Mouse (Mus musculus) embryo, embryonic 9.5 days (tissue): ENCODE results near the gene Arfip1.

Source experiments
- DNase-seq: peaks from one replicate; pipeline ENCODE4 v3.0.0-alpha.2; 2017; ENCODE audit errors: extremely low spot score

Arfip1 gene

DNA sequence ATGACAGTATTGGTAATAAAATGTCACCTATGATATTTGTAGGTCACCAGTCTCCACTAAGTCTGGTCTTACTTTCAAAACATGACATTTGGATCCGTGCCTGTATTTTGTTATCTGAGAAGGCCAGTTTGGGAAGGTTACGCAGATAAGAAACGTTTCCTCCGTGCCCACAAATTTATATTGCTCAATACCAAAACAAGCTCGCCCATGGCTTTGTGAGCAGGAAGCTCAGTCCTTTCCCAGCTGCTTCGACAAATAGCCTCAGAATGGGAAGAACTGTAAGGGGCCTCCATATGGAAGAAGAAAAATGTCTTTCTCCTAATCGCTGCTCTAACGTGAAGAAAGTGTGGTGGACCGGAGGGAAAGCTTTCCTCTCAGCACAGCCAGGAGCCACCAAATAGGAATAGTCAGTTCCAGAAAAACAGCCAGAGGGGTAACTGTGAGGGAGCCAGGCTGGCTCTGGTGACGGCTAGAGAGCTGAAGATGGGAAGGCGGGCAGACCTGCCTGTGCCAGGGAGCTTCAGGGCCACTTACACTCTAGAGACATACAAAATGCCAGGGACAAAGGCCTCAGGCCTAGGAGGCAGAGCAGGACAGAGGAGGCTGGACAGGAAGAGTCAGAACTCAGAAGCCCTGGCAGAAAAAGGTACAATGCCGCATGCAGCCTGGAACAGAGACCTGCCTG is 126.5 kb downstream of the Arfip1 start:
- no peak for DNase-seq

DNA sequence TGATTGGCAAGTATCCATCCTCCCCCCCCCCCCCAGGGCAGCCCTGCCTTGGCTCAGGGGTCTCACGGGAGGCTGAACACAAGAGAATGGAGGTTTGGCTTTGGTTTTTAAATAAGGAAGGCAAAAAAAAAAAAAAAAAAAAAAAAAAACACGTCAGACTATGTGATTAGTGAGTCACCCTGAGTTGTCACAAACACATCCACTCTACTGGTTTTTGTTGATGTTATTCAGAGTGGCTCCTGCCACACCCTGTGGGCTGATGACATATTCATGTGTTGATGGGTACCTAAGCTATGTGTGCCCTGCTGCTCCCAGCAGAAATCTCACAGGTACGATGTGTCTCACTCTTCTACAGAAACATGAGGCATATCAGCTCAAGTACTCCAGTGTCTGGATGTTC is 131.8 kb downstream of the Arfip1 start:
- DNase-seq, result no peak

DNA sequence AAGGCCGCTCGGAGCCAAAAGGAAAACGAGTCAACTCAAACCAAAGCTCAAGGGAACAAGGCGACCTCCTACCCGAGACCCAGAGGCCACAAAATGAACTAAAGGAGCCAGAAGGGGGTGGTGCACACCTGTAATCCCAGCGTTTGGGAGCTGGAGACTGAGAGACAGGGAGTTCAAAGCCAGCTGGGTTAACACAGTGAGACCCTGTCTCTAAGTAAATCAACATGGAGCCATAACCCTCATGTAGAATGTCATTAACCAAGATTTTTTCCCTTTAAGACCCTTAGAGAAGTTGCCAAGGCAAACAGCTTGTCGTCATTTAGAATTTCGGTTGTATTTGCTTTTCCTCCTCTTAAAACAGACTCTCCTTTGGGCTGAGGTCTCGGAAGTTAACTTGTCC is 133.4 kb downstream of the Arfip1 start:
- DNase-seq, result no peak

DNA sequence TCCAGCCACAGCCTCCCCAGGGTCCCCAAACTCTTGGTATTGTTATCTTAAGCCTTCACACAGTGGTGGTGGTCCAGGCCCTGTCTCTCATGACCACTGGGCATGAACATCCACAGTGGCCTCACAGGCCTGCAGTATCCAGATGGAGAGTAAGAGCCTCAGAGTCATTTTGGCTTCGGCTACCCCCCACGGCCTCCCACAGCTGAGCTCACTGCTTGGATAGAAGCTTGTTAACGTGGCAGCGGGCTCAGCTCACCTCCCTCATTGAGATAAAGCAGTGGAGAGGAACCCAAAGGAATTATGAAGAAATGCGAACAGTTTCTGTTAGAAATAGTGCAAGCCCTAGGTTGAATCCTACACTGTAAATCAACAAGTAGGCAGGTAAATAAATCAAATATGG is 134.6 kb downstream of the Arfip1 start:
- DNase-seq, result no peak
